Mouse (Mus musculus): Measurements from ENCODE around the gene Rtn4rl1. TPM values are rescaled to one million over a fixed set of nuclear protein-coding genes. Genes with fewer than 3 reads are reported as not detected.

Gene Rtn4rl1
- total and polyA plus RNA-seq, 3 experiments = 7.5 to 9.4 (median 8.4) TPM

DNA sequence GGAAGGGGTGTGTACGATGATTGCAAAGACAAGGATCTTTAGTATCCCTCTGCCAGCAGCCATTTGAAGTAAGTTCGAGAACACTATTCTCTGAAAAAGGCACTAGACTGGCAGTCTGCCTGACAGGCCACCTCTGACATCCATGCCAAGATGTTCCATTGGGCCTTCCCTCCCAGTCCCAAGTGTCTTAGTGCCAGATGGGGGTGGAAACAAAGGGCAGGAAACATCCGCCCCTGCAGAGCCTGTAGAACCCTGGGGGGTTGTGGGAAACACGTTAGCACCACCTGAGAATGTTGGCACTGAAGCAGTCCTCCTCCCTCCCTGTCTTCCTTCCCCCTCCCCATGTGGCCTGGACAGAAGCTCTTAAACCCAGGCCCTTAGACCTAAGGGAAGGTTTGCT lies 36.5 kb upstream of the Rtn4rl1 start:
- Histone ChIP-seq H3K9ac (ENCODE audit: low read depth, low read length) (no peak overlapping the region), H3K27me3 (ENCODE audit: control insufficient read depth, insufficient read depth, low read length) (no peaks in the 10 kb centered on the region), H3K4me3 (no peak overlapping the region), H3K4me1 (ENCODE audit: control insufficient read depth, insufficient read depth, low read length) (peaks cover 40% of the 10 kb centered on the region), H3K27ac (peak overlapping the region; percentile 76), H3K36me3 (ENCODE audit: control insufficient read depth, insufficient read depth, low read length) (peaks cover 2% of the 10 kb centered on the region), H3K79me2 (replicated peaks; ENCODE audit: control insufficient read depth, insufficient read depth, low read length) (no peaks in the 10 kb centered on the region)
- TF ChIP-seq POLR2A (IDR thresholded peaks at IDR 0.05; ENCODE audit: insufficient read depth, low read depth, low read length) (0 out of 2 replicates have a peak, but pooled peaks have one; percentile 15), EP300 (IDR thresholded peaks at IDR 0.05; ENCODE audit: insufficient read depth, low read depth, low read length) (peak; percentile 80; the same call in 1 of the 2 replicates), CTCF (IDR thresholded peaks at IDR 0.05) (no peak)
- peak in 1 of 2 experiments; percentile 64 for DNase-seq
- WGBS = 34% methylated on average over 4 of the region's 4 CpGs
- intact Hi-C loops (cut with DNase I) = loop anchor here (2.0 kb wide), 1 partner anchor 20 kb away; no protein-coding TSS in a partner anchor

DNA sequence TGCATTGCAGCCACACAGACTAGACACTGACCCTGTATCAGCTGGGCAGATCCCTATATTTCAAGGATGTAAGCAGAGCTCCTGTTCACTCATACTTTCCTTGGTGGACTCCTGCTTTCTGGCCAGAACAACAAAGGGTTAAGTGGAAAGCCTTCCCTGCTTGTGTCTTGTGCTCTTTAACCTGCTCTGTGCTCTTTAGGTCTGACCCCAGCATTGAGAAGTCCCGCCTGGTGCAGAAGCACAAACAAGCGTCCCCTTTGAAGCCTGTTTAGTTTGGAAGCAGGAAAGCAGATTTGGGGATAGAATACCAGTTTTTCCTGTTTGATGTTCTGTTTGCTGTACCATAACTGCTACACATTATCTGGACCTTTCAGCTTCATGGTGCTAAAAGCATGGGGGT lies 35.7 kb upstream of the Rtn4rl1 start:
- no peak for TF ChIP-seq EP300 (IDR thresholded peaks at IDR 0.05; ENCODE audit: insufficient read depth, low read depth, low read length)
- no peak for TF ChIP-seq POLR2A (IDR thresholded peaks at IDR 0.05; ENCODE audit: insufficient read depth, low read depth, low read length)
- TF ChIP-seq CTCF (IDR thresholded peaks at IDR 0.05) = no peak
- WGBS = 38% methylated on average over 2 of the region's 2 CpGs
- intact Hi-C loops (cut with DNase I) = loop anchor here (2.0 kb wide), 1 partner anchor 21 kb away; no protein-coding TSS in a partner anchor
- peak overlapping the region; percentile 76 for H3K27ac ChIP-seq
- H3K4me1 ChIP-seq (ENCODE audit: control insufficient read depth, insufficient read depth, low read length) = peaks cover 37% of the 10 kb centered on the region
- H3K27me3 ChIP-seq (ENCODE audit: control insufficient read depth, insufficient read depth, low read length) = no peaks in the 10 kb centered on the region
- H3K9ac ChIP-seq (ENCODE audit: low read depth, low read length) = no peak overlapping the region
- no peak overlapping the region for H3K4me3 ChIP-seq
- H3K79me2 ChIP-seq (replicated peaks; ENCODE audit: control insufficient read depth, insufficient read depth, low read length) = no peaks in the 10 kb centered on the region
- DNase-seq = no peak
- H3K36me3 ChIP-seq (ENCODE audit: control insufficient read depth, insufficient read depth, low read length) = peaks cover 2% of the 10 kb centered on the region

DNA sequence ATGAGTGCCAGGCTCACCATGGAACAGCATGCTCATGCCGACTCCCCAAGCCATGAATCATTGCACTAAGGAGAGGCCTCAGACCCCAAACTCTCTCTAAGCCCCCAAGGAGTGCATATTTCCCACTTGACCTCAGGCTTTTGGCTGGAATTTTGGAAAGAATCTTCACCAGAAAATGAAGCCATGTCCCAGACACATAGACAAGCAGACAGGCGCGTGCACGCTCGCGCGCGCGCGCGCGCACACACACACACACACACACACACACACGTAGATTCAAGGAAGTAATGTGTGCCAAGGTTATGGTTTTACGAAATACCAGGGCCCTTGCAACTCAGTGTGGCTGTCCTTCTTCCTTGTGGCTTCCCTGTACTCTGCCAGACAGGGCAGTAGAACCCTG lies 35.2 kb upstream of the Rtn4rl1 start:
- Histone ChIP-seq H3K4me1 (ENCODE audit: control insufficient read depth, insufficient read depth, low read length) (peaks cover 38% of the 10 kb centered on the region), H3K79me2 (replicated peaks; ENCODE audit: control insufficient read depth, insufficient read depth, low read length) (no peaks in the 10 kb centered on the region), H3K27ac (peak overlapping the region; percentile 34; the same call in 1 of the 2 replicates), H3K36me3 (ENCODE audit: control insufficient read depth, insufficient read depth, low read length) (peaks cover 2% of the 10 kb centered on the region), H3K9ac (ENCODE audit: low read depth, low read length) (no peak overlapping the region), H3K4me3 (no peak overlapping the region), H3K27me3 (ENCODE audit: control insufficient read depth, insufficient read depth, low read length) (no peaks in the 10 kb centered on the region)
- TF ChIP-seq EP300 (IDR thresholded peaks at IDR 0.05; ENCODE audit: insufficient read depth, low read depth, low read length) (0 out of 2 replicates have a peak, but pooled peaks have one; percentile 29), POLR2A (IDR thresholded peaks at IDR 0.05; ENCODE audit: insufficient read depth, low read depth, low read length) (0 out of 2 replicates have a peak, but pooled peaks have one; percentile 18), CTCF (IDR thresholded peaks at IDR 0.05) (no peak)
- DNase-seq = peak; percentile 28 to 47
- WGBS = 76% methylated on average over 14 of the region's 14 CpGs
- intact Hi-C loops (cut with DNase I) = no loop called here

DNA sequence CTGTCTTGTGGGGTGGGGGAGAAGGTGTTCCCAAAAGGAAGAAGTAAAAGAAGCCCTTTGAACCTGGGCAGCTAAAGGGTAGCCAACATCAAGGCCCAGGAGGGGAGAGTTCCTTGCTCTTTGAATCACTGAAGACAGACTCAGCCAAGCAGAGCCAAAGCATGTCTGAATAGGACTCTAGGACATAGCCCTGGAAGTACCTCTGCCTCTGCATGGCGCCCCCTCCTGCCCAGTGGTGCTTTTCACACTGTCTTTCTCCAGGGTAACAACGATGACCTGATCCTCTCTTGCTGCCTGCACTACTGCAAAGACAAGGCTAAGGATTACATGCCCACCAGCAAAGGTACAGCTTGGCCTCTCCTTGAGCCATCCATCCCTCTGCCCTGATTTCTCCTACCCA lies 34.0 kb upstream of the Rtn4rl1 start:
- intact Hi-C loops (cut with DNase I) = no loop called here
- Histone ChIP-seq H3K4me3 (no peak overlapping the region), H3K4me1 (ENCODE audit: control insufficient read depth, insufficient read depth, low read length) (peaks cover 35% of the 10 kb centered on the region), H3K79me2 (replicated peaks; ENCODE audit: control insufficient read depth, insufficient read depth, low read length) (no peaks in the 10 kb centered on the region), H3K9ac (ENCODE audit: low read depth, low read length) (no peak overlapping the region), H3K27ac (peak overlapping the region; percentile 3; the same call in 1 of the 2 replicates), H3K27me3 (ENCODE audit: control insufficient read depth, insufficient read depth, low read length) (no peaks in the 10 kb centered on the region), H3K36me3 (ENCODE audit: control insufficient read depth, insufficient read depth, low read length) (peaks cover 8% of the 10 kb centered on the region)
- TF ChIP-seq CTCF (IDR thresholded peaks at IDR 0.05) (peak; percentile 78), EP300 (IDR thresholded peaks at IDR 0.05; ENCODE audit: insufficient read depth, low read depth, low read length) (peak; percentile 69; the same call in 1 of the 2 replicates), POLR2A (IDR thresholded peaks at IDR 0.05; ENCODE audit: insufficient read depth, low read depth, low read length) (no peak)
- 33% methylated on average over 2 of the region's 2 CpGs for WGBS
- peak; percentile 69 to 79 for DNase-seq

GRCm38 (mm10) chr11:75160954-75161353 lies 32.6 kb upstream of the Rtn4rl1 start:
- Histone ChIP-seq H3K4me3 (no peak overlapping the region), H3K79me2 (replicated peaks; ENCODE audit: control insufficient read depth, insufficient read depth, low read length) (no peaks in the 10 kb centered on the region; the same call in 1 of the 2 replicates), H3K9ac (ENCODE audit: low read depth, low read length) (no peak overlapping the region), H3K27ac (peak overlapping the region; percentile 18), H3K4me1 (ENCODE audit: control insufficient read depth, insufficient read depth, low read length) (peaks cover 37% of the 10 kb centered on the region), H3K27me3 (ENCODE audit: control insufficient read depth, insufficient read depth, low read length) (no peaks in the 10 kb centered on the region), H3K36me3 (ENCODE audit: control insufficient read depth, insufficient read depth, low read length) (peaks cover 9% of the 10 kb centered on the region)
- intact Hi-C loops (cut with DNase I) = loop anchor here (10.0 kb wide), 1 partner anchor 326 kb away; the partner anchor contains the start of gene Mnt
- DNase-seq = no peak
- TF ChIP-seq CTCF (IDR thresholded peaks at IDR 0.05) (no peak), POLR2A (IDR thresholded peaks at IDR 0.05; ENCODE audit: insufficient read depth, low read depth, low read length) (no peak), EP300 (IDR thresholded peaks at IDR 0.05; ENCODE audit: insufficient read depth, low read depth, low read length) (no peak)
- 66% methylated on average over 7 of the region's 7 CpGs for WGBS

GRCm38 (mm10) chr11:75161417-75162008 lies 32.1 kb upstream of the Rtn4rl1 start:
- Histone ChIP-seq H3K79me2 (replicated peaks; ENCODE audit: control insufficient read depth, insufficient read depth, low read length) (no peaks in the 10 kb centered on the region; the same call in 1 of the 2 replicates), H3K36me3 (ENCODE audit: control insufficient read depth, insufficient read depth, low read length) (peaks cover 9% of the 10 kb centered on the region), H3K4me3 (no peak overlapping the region), H3K4me1 (ENCODE audit: control insufficient read depth, insufficient read depth, low read length) (peaks cover 31% of the 10 kb centered on the region), H3K27ac (peak overlapping the region; percentile 18), H3K27me3 (ENCODE audit: control insufficient read depth, insufficient read depth, low read length) (no peaks in the 10 kb centered on the region), H3K9ac (ENCODE audit: low read depth, low read length) (no peak overlapping the region)
- DNase-seq = no peak
- WGBS = 52% methylated on average over 4 of the region's 4 CpGs
- no peak for TF ChIP-seq EP300 (IDR thresholded peaks at IDR 0.05; ENCODE audit: insufficient read depth, low read depth, low read length)
- TF ChIP-seq CTCF (IDR thresholded peaks at IDR 0.05) = no peak
- no peak for TF ChIP-seq POLR2A (IDR thresholded peaks at IDR 0.05; ENCODE audit: insufficient read depth, low read depth, low read length)
- intact Hi-C loops (cut with DNase I) = loop anchor here (10.0 kb wide), 1 partner anchor 327 kb away; the partner anchor contains the start of gene Mnt

Data from heart, adult 2 months (tissue).